29 mouse cellular contexts compared by ENCODE assay signal in genomic region chr3:31440282-31440681, GRCm38 (mm10).
"Had no signal": no experiment of that assay in that cellular context is flagged by ENCODE, and none has a peak within 500 bp of the region (broad histone marks: within the 10 kb centered on the region; RNA-seq: fewer than 3 reads in every experiment).

No protein-coding gene starts in this region.

- H3K36me3 ChIP-seq: limb, embryonic 10.5 days; limb, embryonic 12.5 days; limb, embryonic 13.5 days; limb, embryonic 15.5 days; liver, embryonic 12.5 days; liver, embryonic 13.5 days; liver, embryonic 15.5 days; lung, embryonic 15.5 days; midbrain, embryonic 10.5 days; midbrain, embryonic 12.5 days; midbrain, embryonic 13.5 days; midbrain, embryonic 15.5 days had no signal

- DNase-seq: left cerebral cortex, postnatal 4 days; liver; liver, embryonic 13.5 days; liver, postnatal 0 days; lung, adult 18-20 months; lung, adult 2 months; lung, embryonic 14.5 days; lung, postnatal 10 days; lung, postnatal 14 days; lung, postnatal 36 days; lung, postnatal 4 days; midbrain, embryonic 14.5 days had no signal

- H3K4me1 ChIP-seq: limb, embryonic 12.5 days; limb, embryonic 15.5 days; lung, embryonic 15.5 days; megakaryocyte, embryonic 14.5 days; midbrain, embryonic 10.5 days; midbrain, embryonic 12.5 days; midbrain, embryonic 13.5 days; midbrain, embryonic 15.5 days had no signal

- H3K27ac ChIP-seq: limb, embryonic 10.5 days; limb, embryonic 12.5 days; limb, embryonic 13.5 days; limb, embryonic 15.5 days; liver, embryonic 12.5 days; liver, embryonic 13.5 days; liver, embryonic 14.5 days; liver, embryonic 15.5 days; lung, embryonic 15.5 days; macrophage; midbrain, embryonic 10.5 days; midbrain, embryonic 12.5 days; midbrain, embryonic 13.5 days; midbrain, embryonic 15.5 days had no signal

- H3K4me3 ChIP-seq: limb, embryonic 10.5 days; limb, embryonic 12.5 days; limb, embryonic 13.5 days; limb, embryonic 15.5 days; liver, embryonic 12.5 days; liver, embryonic 13.5 days; liver, embryonic 15.5 days; lung, embryonic 15.5 days; megakaryocyte, embryonic 14.5 days; midbrain, embryonic 10.5 days; midbrain, embryonic 12.5 days; midbrain, embryonic 13.5 days; midbrain, embryonic 15.5 days; myocyte had no signal

- H3K9me3 ChIP-seq: limb, embryonic 10.5 days; limb, embryonic 13.5 days; limb, embryonic 15.5 days; liver, embryonic 12.5 days; liver, embryonic 13.5 days; liver, embryonic 15.5 days; lung, embryonic 15.5 days; midbrain, embryonic 10.5 days; midbrain, embryonic 12.5 days; midbrain, embryonic 13.5 days; midbrain, embryonic 15.5 days had no signal

- H3K27me3 ChIP-seq: limb, embryonic 12.5 days; limb, embryonic 13.5 days; limb, embryonic 15.5 days; liver, embryonic 12.5 days; liver, embryonic 13.5 days; liver, embryonic 15.5 days; lung, embryonic 15.5 days; megakaryocyte, embryonic 14.5 days; midbrain, embryonic 12.5 days; midbrain, embryonic 13.5 days; midbrain, embryonic 15.5 days had no signal

- ATAC-seq: liver, embryonic 12.5 days; liver, postnatal 0 days; lung, postnatal 0 days; midbrain, embryonic 13.5 days; midbrain, embryonic 15.5 days; midbrain, embryonic 16.5 days had no signal
